Mouse (Mus musculus): ENCODE measurements around the gene Vps33a. TPM values are rescaled to one million over a fixed set of nuclear protein-coding genes. Genes with fewer than 3 reads are reported as not detected.
A peak's percentile ranks its signal among the peaks of the same experiment; 100 is the strongest.

The Vps33a gene
- polyA plus RNA-seq, 1 experiment from 2014 or later = 18.7 TPM

DNA sequence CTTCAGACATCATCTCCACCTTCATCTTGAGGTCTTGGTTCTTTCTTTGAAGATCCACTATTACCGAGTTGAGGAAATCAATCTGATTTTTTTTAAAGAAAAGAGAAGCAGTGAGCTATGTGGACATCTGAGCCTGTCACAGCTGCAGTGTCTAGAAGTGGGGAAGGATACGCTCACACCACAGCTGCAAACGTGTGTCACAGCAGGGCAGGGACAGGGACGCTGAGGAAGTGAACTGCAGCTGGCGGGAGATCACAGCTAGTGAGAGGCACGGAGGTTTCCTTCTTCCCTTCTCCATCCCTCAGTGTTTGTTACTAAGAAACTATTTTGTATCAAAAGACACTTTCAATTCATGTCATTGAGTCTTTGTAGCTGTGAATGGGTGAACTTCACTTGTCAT lies 7.2 kb upstream of the Vps33a start:
- H3K9me3 ChIP-seq (replicated peaks) = no peaks in the 10 kb centered on the region
- H3K4me3 ChIP-seq (replicated peaks) = no peak overlapping the region
- 64% methylated on average over 6 of the region's 6 CpGs for WGBS (ENCODE audit: insufficient replicate concordance)
- H3K27me3 ChIP-seq = no peaks in the 10 kb centered on the region
- no peaks in the 10 kb centered on the region for H3K4me1 ChIP-seq (replicated peaks)
- no peak for ATAC-seq (ENCODE audit: insufficient read depth)
- no peak overlapping the region for H3K4me2 ChIP-seq
- H3K27ac ChIP-seq (replicated peaks) = no peak overlapping the region
- no peak overlapping the region for H3K9ac ChIP-seq
- peaks cover 29% of the 10 kb centered on the region for H3K36me3 ChIP-seq (replicated peaks)

DNA sequence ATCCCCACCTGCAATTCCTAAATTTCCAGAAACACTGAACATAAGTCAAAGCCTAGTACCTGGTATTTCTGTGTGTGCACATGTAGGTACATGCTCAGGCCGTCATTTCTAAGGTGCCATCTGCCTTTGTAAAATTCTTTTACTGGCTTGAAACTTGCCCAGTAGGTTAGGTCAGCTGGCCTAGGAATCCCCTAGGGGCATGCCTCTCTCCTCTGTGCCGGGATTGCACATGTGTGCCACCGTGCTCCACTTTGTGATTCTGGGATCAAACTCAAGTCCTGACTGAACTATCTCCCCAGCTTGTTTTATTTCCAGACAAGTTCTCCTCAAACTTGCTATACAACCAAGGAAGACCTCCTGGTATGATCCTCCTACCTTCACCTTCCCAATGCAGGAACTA lies 3.9 kb upstream of the Vps33a start:
- Histone ChIP-seq H3K27ac (replicated peaks) (no peak overlapping the region), H3K36me3 (replicated peaks) (peaks cover 17% of the 10 kb centered on the region), H3K9me3 (replicated peaks) (no peaks in the 10 kb centered on the region), H3K4me2 (no peak overlapping the region), H3K4me3 (replicated peaks) (no peak overlapping the region), H3K27me3 (no peaks in the 10 kb centered on the region), H3K4me1 (replicated peaks) (peaks cover 14% of the 10 kb centered on the region), H3K9ac (no peak overlapping the region)
- no peak for ATAC-seq (ENCODE audit: insufficient read depth)
- 76% methylated on average over 3 of the region's 3 CpGs for WGBS (ENCODE audit: insufficient replicate concordance)

DNA sequence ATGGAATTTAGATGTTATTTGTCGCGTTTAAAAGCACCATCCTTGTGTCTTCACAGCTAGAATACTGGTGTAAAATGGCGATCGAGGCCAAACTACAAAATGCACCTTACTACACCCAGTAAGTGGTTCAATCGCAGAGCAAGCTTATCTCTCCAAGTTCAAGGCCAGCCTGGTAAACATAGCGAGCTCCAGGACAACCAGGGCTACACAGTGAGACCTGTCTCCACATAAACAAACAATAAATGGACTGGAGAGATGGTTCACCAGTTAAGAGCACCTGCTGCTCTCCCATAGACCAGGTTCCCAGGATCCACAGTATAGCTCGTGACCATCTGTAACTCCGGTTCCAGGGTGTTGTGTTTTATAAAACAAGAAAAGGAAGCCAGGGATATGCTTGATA lies 524 bp upstream of the Vps33a start:
- Histone ChIP-seq H3K4me2 (peak overlapping the region; percentile 87), H3K36me3 (replicated peaks) (peaks cover 19% of the 10 kb centered on the region), H3K9me3 (replicated peaks) (no peaks in the 10 kb centered on the region), H3K9ac (no peak overlapping the region), H3K27me3 (no peaks in the 10 kb centered on the region), H3K27ac (replicated peaks) (no peak overlapping the region), H3K4me1 (replicated peaks) (peaks cover 18% of the 10 kb centered on the region), H3K4me3 (replicated peaks) (peak overlapping the region; percentile 89)
- WGBS (ENCODE audit: insufficient replicate concordance) = 48% methylated on average over 8 of the region's 8 CpGs
- ATAC-seq (ENCODE audit: insufficient read depth) = no peak; the same call in 1 of the 2 replicates

DNA sequence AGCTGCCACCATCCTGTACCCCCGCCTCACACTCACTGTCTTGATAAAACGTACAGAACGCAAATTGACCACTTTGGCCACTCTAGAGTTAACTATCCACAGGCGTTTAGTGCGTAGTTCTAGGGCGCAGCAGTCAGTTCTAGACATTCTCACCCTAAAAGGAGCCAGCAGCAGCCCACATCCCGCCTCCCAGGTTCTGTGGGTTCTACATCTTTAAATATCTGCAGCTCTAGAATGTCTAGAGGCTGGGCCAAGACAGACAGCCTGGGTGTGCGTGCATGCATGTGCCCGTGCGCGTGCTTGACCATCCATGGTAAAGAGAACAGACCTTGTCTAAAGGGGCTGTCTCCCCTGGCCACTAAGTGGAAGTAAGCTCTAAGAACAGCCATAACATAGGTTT lies 11.7 kb downstream of the Vps33a start:
- no peak overlapping the region for H3K9ac ChIP-seq
- no peak overlapping the region for H3K4me2 ChIP-seq
- H3K4me1 ChIP-seq (replicated peaks) = peaks cover 11% of the 10 kb centered on the region
- no peak for ATAC-seq (ENCODE audit: insufficient read depth)
- no peaks in the 10 kb centered on the region for H3K27me3 ChIP-seq
- 86% methylated on average over 11 of the region's 11 CpGs for WGBS (ENCODE audit: insufficient replicate concordance)
- no peak overlapping the region for H3K4me3 ChIP-seq (replicated peaks)
- H3K27ac ChIP-seq (replicated peaks) = no peak overlapping the region
- H3K36me3 ChIP-seq (replicated peaks) = peaks cover 93% of the 10 kb centered on the region
- no peaks in the 10 kb centered on the region for H3K9me3 ChIP-seq (replicated peaks)

DNA sequence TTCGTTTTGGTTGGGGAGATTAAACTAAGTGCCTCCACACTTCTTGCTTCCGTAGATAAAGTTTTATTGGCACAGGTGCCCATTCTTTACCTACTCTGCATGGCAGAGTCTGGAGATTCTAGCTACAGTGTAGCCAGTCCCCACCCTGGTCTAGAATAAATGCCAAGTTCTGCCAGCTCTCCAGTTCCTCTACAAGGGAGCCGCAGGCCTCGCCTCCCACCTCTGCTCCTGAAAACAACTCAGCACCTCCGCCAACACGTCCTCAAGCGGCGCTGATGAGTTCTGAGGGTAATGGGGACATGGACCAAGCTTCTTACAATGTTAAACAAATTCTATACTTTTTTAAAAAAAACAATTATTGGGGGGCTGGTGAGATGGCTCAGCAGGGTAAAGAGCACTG lies 13.2 kb downstream of the Vps33a start:
- Histone ChIP-seq H3K36me3 (replicated peaks) (peaks cover 83% of the 10 kb centered on the region), H3K4me3 (replicated peaks) (no peak overlapping the region), H3K4me2 (no peak overlapping the region), H3K4me1 (replicated peaks) (peaks cover 21% of the 10 kb centered on the region), H3K27ac (replicated peaks) (no peak overlapping the region), H3K27me3 (no peaks in the 10 kb centered on the region), H3K9me3 (replicated peaks) (no peaks in the 10 kb centered on the region), H3K9ac (no peak overlapping the region)
- ATAC-seq (ENCODE audit: insufficient read depth) = no peak
- WGBS (ENCODE audit: insufficient replicate concordance) = 90% methylated on average over 8 of the region's 8 CpGs

DNA sequence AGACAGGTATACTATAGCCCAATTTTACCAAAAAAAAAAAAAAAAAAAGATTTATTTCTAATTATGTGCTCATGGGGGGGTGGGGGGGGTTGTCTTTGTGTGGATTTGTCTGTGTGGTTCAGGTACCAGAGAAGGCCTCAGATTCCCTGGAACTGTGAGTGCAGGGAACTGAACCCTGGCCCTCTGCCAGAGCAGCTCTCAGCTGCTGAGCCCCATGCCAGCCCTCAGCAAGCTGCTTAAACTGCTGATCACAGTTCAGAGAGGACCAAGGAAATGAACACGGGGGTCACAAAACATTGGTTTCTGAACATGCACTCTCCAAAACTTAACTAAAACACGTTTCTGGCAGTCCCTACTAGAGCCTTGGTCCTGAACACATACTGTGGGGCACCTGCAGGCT lies 16.4 kb downstream of the Vps33a start:
- no peak for ATAC-seq (ENCODE audit: insufficient read depth)
- H3K4me3 ChIP-seq (replicated peaks) = no peak overlapping the region
- no peaks in the 10 kb centered on the region for H3K27me3 ChIP-seq
- H3K27ac ChIP-seq (replicated peaks) = peak overlapping the region; percentile 19; the same call in 1 of the 2 replicates
- no peaks in the 10 kb centered on the region for H3K9me3 ChIP-seq (replicated peaks)
- 61% methylated on average over 2 of the region's 2 CpGs for WGBS (ENCODE audit: insufficient replicate concordance)
- no peak overlapping the region for H3K9ac ChIP-seq
- peaks cover 20% of the 10 kb centered on the region for H3K4me1 ChIP-seq (replicated peaks)
- peaks cover 60% of the 10 kb centered on the region for H3K36me3 ChIP-seq (replicated peaks)
- H3K4me2 ChIP-seq = no peak overlapping the region

DNA sequence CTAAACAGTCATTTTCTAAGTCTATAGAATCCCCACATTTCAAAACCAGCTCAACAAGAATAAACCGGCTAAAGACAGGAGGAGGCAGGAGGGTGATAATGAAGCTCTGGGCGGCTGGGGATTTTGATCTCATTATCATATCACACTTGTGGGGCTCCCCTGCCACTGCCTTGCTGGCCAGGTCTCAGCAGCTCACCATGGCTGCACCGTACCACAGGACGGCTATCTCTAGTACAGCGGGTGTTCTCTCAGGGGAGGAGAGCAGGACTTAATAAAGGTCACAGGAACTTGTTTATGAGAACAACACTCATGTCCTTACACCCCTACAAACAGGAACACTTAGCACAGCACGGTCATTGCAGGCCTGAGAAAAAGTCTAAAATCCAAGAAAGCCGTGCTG lies 17.1 kb downstream of the Vps33a start:
- H3K36me3 ChIP-seq (replicated peaks) = peaks cover 54% of the 10 kb centered on the region
- H3K27me3 ChIP-seq = no peaks in the 10 kb centered on the region
- peak; percentile 94 for ATAC-seq (ENCODE audit: insufficient read depth)
- no peaks in the 10 kb centered on the region for H3K9me3 ChIP-seq (replicated peaks)
- peak overlapping the region; percentile 29 for H3K27ac ChIP-seq (replicated peaks)
- 44% methylated on average over 7 of the region's 7 CpGs for WGBS (ENCODE audit: insufficient replicate concordance)
- H3K9ac ChIP-seq = no peak overlapping the region
- H3K4me1 ChIP-seq (replicated peaks) = peaks cover 20% of the 10 kb centered on the region
- H3K4me3 ChIP-seq (replicated peaks) = no peak overlapping the region
- H3K4me2 ChIP-seq = peak overlapping the region; percentile 7; the same call in 1 of the 2 replicates

DNA sequence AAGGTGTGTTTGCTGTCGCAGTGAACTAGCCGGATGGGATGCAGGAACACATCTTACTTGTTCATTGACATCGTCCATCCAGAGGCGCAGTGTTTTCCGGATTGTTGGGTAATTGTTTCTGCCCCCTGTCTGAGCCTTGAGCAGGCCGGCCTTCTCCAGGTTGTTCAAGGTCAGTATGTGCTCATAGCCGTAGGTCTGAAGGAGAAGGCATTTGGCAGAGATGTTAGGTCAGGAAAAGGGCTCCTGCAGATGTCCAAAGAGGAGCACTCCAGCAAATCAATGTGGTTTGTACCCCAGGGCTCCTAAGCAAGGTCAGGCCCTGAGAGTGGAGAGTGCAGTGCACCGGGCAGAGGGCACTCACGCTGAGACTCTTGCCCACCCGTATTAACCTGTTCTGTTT lies 39.0 kb downstream of the Vps33a start:
- no peaks in the 10 kb centered on the region for H3K9me3 ChIP-seq (replicated peaks)
- ATAC-seq (ENCODE audit: insufficient read depth) = no peak
- peaks cover 80% of the 10 kb centered on the region for H3K36me3 ChIP-seq (replicated peaks)
- no peak overlapping the region for H3K27ac ChIP-seq (replicated peaks)
- no peaks in the 10 kb centered on the region for H3K27me3 ChIP-seq
- no peak overlapping the region for H3K4me2 ChIP-seq
- H3K4me1 ChIP-seq (replicated peaks) = no peaks in the 10 kb centered on the region
- 89% methylated on average over 10 of the region's 10 CpGs for WGBS (ENCODE audit: insufficient replicate concordance)
- H3K4me3 ChIP-seq (replicated peaks) = no peak overlapping the region
- H3K9ac ChIP-seq = no peak overlapping the region

DNA sequence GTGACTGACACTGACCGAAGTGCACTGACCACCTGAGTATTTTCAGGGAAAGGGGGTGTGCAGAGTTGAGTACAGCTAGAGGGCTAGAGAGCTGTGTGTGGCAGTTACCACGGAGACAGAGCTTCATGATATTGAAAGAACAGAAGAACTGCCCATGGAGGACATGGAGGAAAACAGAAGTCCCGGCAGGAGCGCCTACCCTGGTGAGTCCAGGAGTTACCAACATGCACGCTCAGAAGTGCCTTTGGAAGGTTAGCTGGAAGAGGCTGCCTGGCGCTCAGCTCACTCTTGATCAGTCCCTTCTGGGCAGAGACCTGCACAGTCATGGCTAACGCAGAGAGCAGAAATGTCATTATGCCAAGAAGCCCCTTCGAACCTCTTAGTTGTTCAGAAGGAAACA lies 42.8 kb downstream of the Vps33a start:
- peaks cover 7% of the 10 kb centered on the region for H3K4me1 ChIP-seq (replicated peaks)
- H3K27me3 ChIP-seq = no peaks in the 10 kb centered on the region
- H3K36me3 ChIP-seq (replicated peaks) = peaks cover 73% of the 10 kb centered on the region
- WGBS (ENCODE audit: insufficient replicate concordance) = 84% methylated on average over 8 of the region's 8 CpGs
- no peak for ATAC-seq (ENCODE audit: insufficient read depth)
- no peaks in the 10 kb centered on the region for H3K9me3 ChIP-seq (replicated peaks)
- no peak overlapping the region for H3K4me3 ChIP-seq (replicated peaks)
- no peak overlapping the region for H3K27ac ChIP-seq (replicated peaks)
- no peak overlapping the region for H3K9ac ChIP-seq
- H3K4me2 ChIP-seq = no peak overlapping the region

DNA sequence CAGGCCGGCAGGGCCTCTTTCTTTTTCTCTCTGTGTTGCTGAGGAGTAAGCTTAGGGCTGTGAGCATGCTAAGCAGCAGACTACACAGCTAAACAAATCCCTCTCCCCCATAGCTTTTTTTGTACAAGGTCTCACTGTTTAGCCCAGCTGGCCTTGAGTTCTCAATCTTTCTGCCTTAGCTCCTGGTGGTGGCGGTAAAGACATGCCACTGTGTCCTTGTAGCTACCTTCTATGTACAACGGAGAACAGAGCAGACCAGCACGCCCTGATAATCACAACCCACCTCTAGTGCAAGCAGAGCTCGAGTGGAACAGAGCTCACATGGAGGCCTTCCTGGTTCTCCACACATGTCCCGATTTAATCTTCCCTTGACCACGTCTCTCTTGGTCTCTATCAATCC lies 44.2 kb downstream of the Vps33a start:
- H3K27me3 ChIP-seq = no peaks in the 10 kb centered on the region
- H3K36me3 ChIP-seq (replicated peaks) = peaks cover 61% of the 10 kb centered on the region
- no peak overlapping the region for H3K4me3 ChIP-seq (replicated peaks)
- WGBS (ENCODE audit: insufficient replicate concordance) = 62% methylated on average over 7 of the region's 7 CpGs
- no peak for ATAC-seq (ENCODE audit: insufficient read depth)
- no peak overlapping the region for H3K4me2 ChIP-seq
- H3K9ac ChIP-seq = no peak overlapping the region
- no peaks in the 10 kb centered on the region for H3K9me3 ChIP-seq (replicated peaks)
- no peak overlapping the region for H3K27ac ChIP-seq (replicated peaks)
- peaks cover 16% of the 10 kb centered on the region for H3K4me1 ChIP-seq (replicated peaks)

DNA sequence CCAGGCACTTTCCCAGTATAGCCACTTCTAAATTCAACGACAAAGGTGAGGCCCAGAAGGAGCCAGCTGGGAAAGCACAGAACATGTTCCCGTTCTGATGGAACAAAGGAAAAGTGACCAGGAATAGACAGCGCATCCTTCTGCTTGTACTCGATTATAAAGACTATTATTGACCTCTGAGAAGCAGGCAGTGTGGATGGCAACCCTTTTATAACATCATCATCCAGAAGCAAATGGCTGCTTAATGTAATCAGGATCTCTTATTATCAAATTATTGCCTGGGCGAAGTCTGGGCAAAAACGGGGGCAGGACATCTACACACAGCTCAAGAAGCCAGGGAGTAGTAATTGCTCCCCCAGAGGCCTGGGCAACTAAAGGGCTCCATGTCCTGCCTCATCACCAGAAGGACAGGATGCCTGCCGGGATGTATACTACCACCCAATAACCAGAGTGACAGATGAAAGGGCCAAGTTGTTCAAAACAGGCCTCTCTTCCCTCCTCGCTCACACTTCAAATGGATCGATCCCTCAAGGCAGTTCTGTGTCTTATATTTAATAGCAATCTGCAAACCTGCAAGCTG lies 46.8 kb downstream of the Vps33a start:
- no peak overlapping the region for H3K27ac ChIP-seq (replicated peaks)

DNA sequence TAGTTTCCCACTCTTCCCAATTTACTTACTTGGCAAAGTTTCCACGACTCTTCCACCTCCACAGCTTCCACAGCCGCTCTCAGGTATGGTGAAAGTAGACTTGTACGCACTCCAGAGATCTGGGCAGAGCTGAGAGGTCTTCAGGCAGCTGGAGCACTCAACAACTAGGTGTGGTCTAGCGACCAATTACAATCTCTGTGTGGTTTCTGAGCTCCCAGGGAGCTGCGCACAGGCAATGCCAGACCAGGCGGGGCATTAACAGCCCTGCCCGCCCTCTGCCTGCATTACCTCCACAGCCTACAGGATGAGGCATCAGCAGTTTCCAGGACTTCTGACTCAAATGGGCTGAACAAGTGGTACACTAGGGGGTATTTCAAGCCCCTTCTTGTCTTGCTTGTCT lies 47.6 kb downstream of the Vps33a start, which contains the start of gene Gm49027:
Gene Gm49027 (minus strand): TSS at position 208 of the 400 bp plus-strand sequence.
- no peak for ATAC-seq (ENCODE audit: insufficient read depth)
- H3K27me3 ChIP-seq = no peaks in the 10 kb centered on the region
- peak within 1 kb of the TSS; percentile 85 for H3K4me3 ChIP-seq (replicated peaks)
- H3K4me2 ChIP-seq = peak within 1 kb of the TSS; percentile 96
- peak within 1 kb of the TSS; percentile 81 for H3K27ac ChIP-seq (replicated peaks)
- WGBS (ENCODE audit: insufficient replicate concordance) = 62% methylated on average over 7 of the region's 7 CpGs
- no peaks in the 10 kb centered on the region for H3K9me3 ChIP-seq (replicated peaks)
- peak within 1 kb of the TSS; percentile 71 for H3K9ac ChIP-seq
- H3K4me1 ChIP-seq (replicated peaks) = peaks cover 35% of the 10 kb centered on the region
- peaks cover 35% of the 10 kb centered on the region for H3K36me3 ChIP-seq (replicated peaks)

More for the DNA sequence above, 46.8 kb downstream of the Vps33a start:
- no peak for ATAC-seq (ENCODE audit: insufficient read depth)
- Histone ChIP-seq H3K4me1 (replicated peaks) (peaks cover 35% of the 10 kb centered on the region), H3K9me3 (replicated peaks) (no peaks in the 10 kb centered on the region), H3K4me3 (replicated peaks) (no peak overlapping the region), H3K4me2 (no peak overlapping the region), H3K36me3 (replicated peaks) (peaks cover 41% of the 10 kb centered on the region), H3K27me3 (no peaks in the 10 kb centered on the region), H3K9ac (no peak overlapping the region)
- 77% methylated on average over 9 of the region's 9 CpGs for WGBS (ENCODE audit: insufficient replicate concordance)
